Comparison of ENCODE assay signal across 8 mouse cellular contexts in genomic region chr10:70287825-70288235, GRCm38 (mm10). TPM values are rescaled to one million over a fixed set of nuclear protein-coding genes. Genes with fewer than 3 reads are reported as not detected.
A peak's percentile ranks its signal among the peaks of the same experiment; 100 is the strongest.
DNase-seq lines count a peak whose midpoint lies in the region; ATAC-seq and TF ChIP-seq lines count a peak whose summit lies in the region.

No protein-coding gene starts in this region.

- 40% methylated on average over 9 of the region's 9 CpGs for WGBS in embryonic facial prominence, embryonic 11.5 days
- 10% methylated on average over 9 of the region's 9 CpGs for WGBS in lung, postnatal 0 days
- WGBS in forebrain, embryonic 10.5 days = 56% methylated on average over 9 of the region's 9 CpGs

- TF ChIP-seq EP300 in lung, postnatal 0 days (IDR thresholded peaks at IDR 0.05) = no peak

- no peak overlapping the region for H3K4me2 ChIP-seq in embryonic facial prominence, embryonic 11.5 days (ENCODE audit: low read depth, low read length)
- H3K4me2 ChIP-seq in lung, postnatal 0 days (replicated peaks; ENCODE audit: low read depth, low read length) = peak overlapping the region; percentile 31; the same call in 1 of the 2 replicates

- no peak overlapping the region for H3K9ac ChIP-seq in embryonic facial prominence, embryonic 11.5 days (replicated peaks; ENCODE audit: low read length)
- no peak overlapping the region for H3K9ac ChIP-seq in lung, postnatal 0 days (replicated peaks; ENCODE audit: low read depth)

- H3K9me3 ChIP-seq in embryonic facial prominence, embryonic 11.5 days (replicated peaks; ENCODE audit: control insufficient read depth, low read length) = no peaks in the 10 kb centered on the region
- no peaks in the 10 kb centered on the region for H3K9me3 ChIP-seq in lung, postnatal 0 days (ENCODE audit: low read length)
- no peaks in the 10 kb centered on the region for H3K9me3 ChIP-seq in forebrain, embryonic 10.5 days

- no peaks in the 10 kb centered on the region for H3K4me1 ChIP-seq in embryonic facial prominence, embryonic 11.5 days (ENCODE audit: control insufficient read depth, insufficient read depth, low read length)
- no peaks in the 10 kb centered on the region for H3K4me1 ChIP-seq in lung, postnatal 0 days (ENCODE audit: insufficient read depth, low read depth, low read length)
- peaks cover 21% of the 10 kb centered on the region for H3K4me1 ChIP-seq in forebrain, embryonic 10.5 days

- no peak overlapping the region for H3K27ac ChIP-seq in embryonic facial prominence, embryonic 11.5 days (replicated peaks; ENCODE audit: low read depth, low read length)
- no peak overlapping the region for H3K27ac ChIP-seq in lung, postnatal 0 days (ENCODE audit: low read length)
- no peak overlapping the region for H3K27ac ChIP-seq in forebrain, embryonic 10.5 days

- no peak for ATAC-seq in embryonic facial prominence, embryonic 11.5 days (replicated peaks; ENCODE audit: insufficient number of reproducible peaks, low FRiP score, low TSS enrichment, low read depth)
- ATAC-seq in lung, postnatal 0 days = peak; percentile 64

- no peak overlapping the region for H3K4me3 ChIP-seq in embryonic facial prominence, embryonic 11.5 days (ENCODE audit: low read depth, low read length)
- H3K4me3 ChIP-seq in lung, postnatal 0 days (ENCODE audit: low read depth, low read length) = no peak overlapping the region
- no peak overlapping the region for H3K4me3 ChIP-seq in forebrain, embryonic 10.5 days

- H3K27me3 ChIP-seq in embryonic facial prominence, embryonic 11.5 days (ENCODE audit: control insufficient read depth, insufficient read depth, low read length) = no peaks in the 10 kb centered on the region
- H3K27me3 ChIP-seq in lung, postnatal 0 days (replicated peaks; ENCODE audit: insufficient read depth, low read length) = no peaks in the 10 kb centered on the region
- H3K27me3 ChIP-seq in forebrain, embryonic 10.5 days (ENCODE audit: poor library complexity, severe bottlenecking) = no peaks in the 10 kb centered on the region

- no peak for TF ChIP-seq CTCF in lung, postnatal 0 days (IDR thresholded peaks at IDR 0.05)

- no peaks in the 10 kb centered on the region for H3K36me3 ChIP-seq in embryonic facial prominence, embryonic 11.5 days (replicated peaks; ENCODE audit: control insufficient read depth, insufficient read depth, low read depth, low read length)
- H3K36me3 ChIP-seq in lung, postnatal 0 days (ENCODE audit: insufficient read depth, low read length) = no peaks in the 10 kb centered on the region
- H3K36me3 ChIP-seq in forebrain, embryonic 10.5 days (replicated peaks) = no peaks in the 10 kb centered on the region

- peak; percentile 28 to 52 for DNase-seq in urinary bladder, postnatal 36 days (ENCODE audit: low spot score in 2 of 2)
- no peak for DNase-seq in urinary bladder, postnatal 25 days (ENCODE audit: low spot score)
- DNase-seq in embryonic facial prominence, embryonic 11.5 days (ENCODE audit: low spot score) = peak; percentile 53
- DNase-seq in kidney, adult 18-20 months = peak; percentile 67
- peak; percentile 74 for DNase-seq in lung, postnatal 0 days (ENCODE audit: low spot score)
- no peak for DNase-seq in cerebellum, adult 18-20 months
- no peak for DNase-seq in forebrain, embryonic 10.5 days (ENCODE audit: extremely low spot score, low spot score)
- no peak for DNase-seq in spleen, postnatal 4 days (ENCODE audit: low spot score in 2 of 2)

RNA-seq across cellular contexts. Expression of gene Slc16a9, which starts 42.9 kb away (rescaled TPM):
- 0.69 and 0.84 TPM in 2 replicates for polyA plus RNA-seq in embryonic facial prominence, embryonic 11.5 days (2014; fragmentation: Nextera tagmentation; extraction: Ambion mirVana)
- polyA plus RNA-seq in lung, postnatal 0 days (2015; fragmentation: Nextera tagmentation; extraction: Ambion mirVana) = 24.8 and 25.4 TPM in 2 replicates
- polyA plus RNA-seq in forebrain, embryonic 10.5 days (2016; fragmentation: Nextera tagmentation; extraction: Ambion mirVana) = 0.09 and 0.29 TPM in 2 replicates

Comparison
In these comparisons a context has a peak if more than half of its experiments do, and no peak if none do; other contexts are left out.
1. DNase-seq: peak in urinary bladder, postnatal 36 days (2 of 2), embryonic facial prominence, embryonic 11.5 days (single experiment), kidney, adult 18-20 months (single experiment) and lung, postnatal 0 days (single experiment); none in urinary bladder, postnatal 25 days (single experiment), cerebellum, adult 18-20 months (0 of 2), forebrain, embryonic 10.5 days (single experiment) and spleen, postnatal 4 days (0 of 2).
2. RNA of gene Slc16a9, which starts 42.9 kb away (polyA plus RNA-seq): 24.8 to 25.4 TPM in lung, postnatal 0 days; 0.69 to 0.84 TPM in embryonic facial prominence, embryonic 11.5 days and 0.09 to 0.29 TPM in forebrain, embryonic 10.5 days; every median in the first group is over 10 times any median in the second.